Mouse (Mus musculus) forebrain, embryonic 14.5 days (tissue): ENCODE data around the gene Tmem190. TPM values are rescaled to one million over a fixed set of nuclear protein-coding genes. Genes with fewer than 3 reads are reported as not detected.

ENCODE experiments used
- ATAC-seq: fragments of 200-750 bp; cut with Nextera tagmentation; 2 replicates; pipeline ENCODE4 v1.8.0; 2017; ENCODE audit warnings: mild to moderate bottlenecking, moderate library complexity
- DNase-seq: peaks from one replicate; pipeline ENCODE4 v3.0.0-alpha.2; 2015; ENCODE audit warnings: low spot score
- H3K27ac ChIP-seq: fragments of 300-500 bp; sonication (generic); 2 replicates; pipeline ENCODE4 v1.5.1; 2014; ENCODE audit warnings: low read depth, mild to moderate bottlenecking, control low read depth, low read length, moderate library complexity
- H3K27me3 ChIP-seq: fragments of 300-500 bp; sonication (generic); replicated peaks from 2 replicates; pipeline ENCODE4 v1.6.1; 2014; ENCODE audit warnings: low read length, control low read depth, mixed read lengths; ENCODE audit not compliant: control insufficient read depth, insufficient read depth
- H3K36me3 ChIP-seq: fragments of 300-500 bp; sonication (generic); 2 replicates; pipeline ENCODE4 v1.6.1; 2014; ENCODE audit warnings: low read length, control low read depth; ENCODE audit not compliant: control insufficient read depth, insufficient read depth
- H3K4me1 ChIP-seq: fragments of 300-500 bp; sonication (generic); 2 replicates; pipeline ENCODE4 v1.6.1; 2014; ENCODE audit warnings: antibody characterized with exemption, low read length, control low read depth; ENCODE audit not compliant: control insufficient read depth, insufficient read depth
- H3K4me2 ChIP-seq: fragments of 300-500 bp; sonication (generic); 2 replicates; pipeline ENCODE4 v1.6.1; 2014; ENCODE audit warnings: mild to moderate bottlenecking, control low read depth, low read length
- H3K4me3 ChIP-seq: fragments of 300-500 bp; sonication (generic); 2 replicates; pipeline ENCODE4 v1.5.1; 2014; ENCODE audit warnings: low read depth, low read length, control low read depth
- H3K9ac ChIP-seq: fragments of 300-500 bp; sonication (generic); 2 replicates; pipeline ENCODE4 v1.6.1; 2014; ENCODE audit warnings: mild to moderate bottlenecking, low read length, control low read depth, moderate library complexity
- H3K9me3 ChIP-seq: fragments of 300-500 bp; sonication (generic); replicated peaks from 2 replicates; pipeline ENCODE4 v1.6.1; 2016; ENCODE audit warnings: low read length, control low read depth, mixed read lengths; ENCODE audit not compliant: control insufficient read depth
- WGBS: fragments of 180-500 bp; shearing (Covaris S2); extraction: QIAGEN DNeasy Blood & Tissue Kit; methylation state at CpG from one replicate; pipeline ENCODE4 v1.1.7; 2014; 5-methylcytosine and 5-hydroxymethylcytosine counted together
- polyA plus RNA-seq: library from polyadenylated mRNA; unstranded; fragments of >200 nt; fragmentation: Nextera tagmentation; extraction: Ambion mirVana; gene quantifications from 2 replicates; pipeline ENCODE4 v1.2.1, GENCODE M21; 2014

Gene Tmem190
- polyA plus RNA-seq, 1 experiment from 2014 or later = not detected

- Histone ChIP-seq H3K27ac (no peak overlapping the region), H3K9ac (no peak overlapping the region), H3K4me3 (no peak overlapping the region), H3K4me1 (peaks cover 21% of the 10 kb centered on the region), H3K27me3 (no peaks in the 10 kb centered on the region), H3K36me3 (peaks cover 28% of the 10 kb centered on the region), H3K4me2 (no peak overlapping the region), H3K9me3 (no peaks in the 10 kb centered on the region)
- no peak for ATAC-seq
- no peak for DNase-seq
- 71% methylated on average over 2 of the region's 2 CpGs for WGBS
Observed at GRCm38 (mm10) chr7:4743354-4743753, 39.4 kb upstream of the Tmem190 start.

GRCm38 (mm10) chr7:4744886-4745285, 37.9 kb upstream of the Tmem190 start:
- H3K4me1 ChIP-seq = peaks cover 13% of the 10 kb centered on the region
- no peak overlapping the region for H3K27ac ChIP-seq
- no peak overlapping the region for H3K4me2 ChIP-seq
- H3K27me3 ChIP-seq = no peaks in the 10 kb centered on the region
- H3K36me3 ChIP-seq = peaks cover 28% of the 10 kb centered on the region
- 88% methylated on average over 6 of the region's 6 CpGs for WGBS
- H3K9ac ChIP-seq = no peak overlapping the region
- DNase-seq = no peak
- H3K4me3 ChIP-seq = no peak overlapping the region
- ATAC-seq = no peak
- no peaks in the 10 kb centered on the region for H3K9me3 ChIP-seq

- DNase-seq (no peak), ATAC-seq (no peak)
- peaks cover 6% of the 10 kb centered on the region; the same call in 1 of the 2 replicates for H3K4me1 ChIP-seq
- no peak overlapping the region for H3K4me2 ChIP-seq
- H3K36me3 ChIP-seq = peaks cover 28% of the 10 kb centered on the region
- no peak overlapping the region for H3K27ac ChIP-seq
- WGBS = 87% methylated on average over 22 of the region's 22 CpGs
- H3K27me3 ChIP-seq = no peaks in the 10 kb centered on the region
- no peak overlapping the region for H3K4me3 ChIP-seq
- no peak overlapping the region for H3K9ac ChIP-seq
- no peaks in the 10 kb centered on the region for H3K9me3 ChIP-seq
Observed at GRCm38 (mm10) chr7:4746326-4746980, 36.3 kb upstream of the Tmem190 start.

GRCm38 (mm10) chr7:4747156-4747899, 35.4 kb upstream of the Tmem190 start:
- H3K27ac ChIP-seq = no peak overlapping the region
- H3K4me2 ChIP-seq = no peak overlapping the region
- 77% methylated on average over 9 of the region's 9 CpGs for WGBS
- H3K9ac ChIP-seq = no peak overlapping the region
- ATAC-seq = no peak
- peaks cover 28% of the 10 kb centered on the region for H3K36me3 ChIP-seq
- no peaks in the 10 kb centered on the region for H3K9me3 ChIP-seq
- no peaks in the 10 kb centered on the region for H3K27me3 ChIP-seq
- DNase-seq = no peak
- no peak overlapping the region for H3K4me3 ChIP-seq
- peaks cover 9% of the 10 kb centered on the region for H3K4me1 ChIP-seq

- Histone ChIP-seq H3K27ac (no peak overlapping the region), H3K4me3 (no peak overlapping the region), H3K4me2 (no peak overlapping the region), H3K4me1 (peaks cover 11% of the 10 kb centered on the region), H3K27me3 (no peaks in the 10 kb centered on the region), H3K9ac (no peak overlapping the region), H3K36me3 (peaks cover 28% of the 10 kb centered on the region), H3K9me3 (no peaks in the 10 kb centered on the region)
- ATAC-seq (no peak), DNase-seq (no peak)
- 83% methylated on average over 4 of the region's 4 CpGs for WGBS
Observed at GRCm38 (mm10) chr7:4748321-4748720, 34.4 kb upstream of the Tmem190 start.

GRCm38 (mm10) chr7:4749169-4749568, 33.6 kb upstream of the Tmem190 start:
- Histone ChIP-seq H3K27me3 (no peaks in the 10 kb centered on the region), H3K27ac (no peak overlapping the region), H3K4me2 (no peak overlapping the region), H3K4me1 (peaks cover 11% of the 10 kb centered on the region), H3K36me3 (peaks cover 28% of the 10 kb centered on the region), H3K9ac (no peak overlapping the region), H3K9me3 (no peaks in the 10 kb centered on the region), H3K4me3 (no peak overlapping the region)
- WGBS = 81% methylated on average over 2 of the region's 2 CpGs
- DNase-seq (no peak), ATAC-seq (no peak)

- 1% methylated on average over 30 of the region's 30 CpGs for WGBS
- Histone ChIP-seq H3K27me3 (no peaks in the 10 kb centered on the region), H3K36me3 (peaks cover 1% of the 10 kb centered on the region), H3K9ac (no peak overlapping the region), H3K4me3 (peak overlapping the region; percentile 11; the same call in 1 of the 2 replicates), H3K9me3 (no peaks in the 10 kb centered on the region), H3K4me2 (peak overlapping the region; percentile 39), H3K4me1 (peaks cover 11% of the 10 kb centered on the region), H3K27ac (no peak overlapping the region)
- ATAC-seq (peak; percentile 64), DNase-seq (peak; percentile 25)
Observed at GRCm38 (mm10) chr7:4751971-4752820, 30.5 kb upstream of the Tmem190 start.

GRCm38 (mm10) chr7:4752821-4753570, 29.7 kb upstream of the Tmem190 start, which contains the start of gene Cox6b2:
Gene Cox6b2 (minus strand): TSS chr7:4753094.
- Histone ChIP-seq H3K4me3 (peak within 1 kb of the TSS; percentile 11; the same call in 1 of the 2 replicates), H3K4me2 (peak within 1 kb of the TSS; percentile 39), H3K4me1 (peaks cover 11% of the 10 kb centered on the region), H3K9ac (no peak within 1 kb of the TSS), H3K27me3 (no peaks in the 10 kb centered on the region), H3K27ac (no peak within 1 kb of the TSS), H3K36me3 (no peaks in the 10 kb centered on the region; the same call in 1 of the 2 replicates), H3K9me3 (no peaks in the 10 kb centered on the region)
- ATAC-seq (peak; percentile 94), DNase-seq (peak; percentile 90)
- WGBS = 3% methylated on average over 24 of the region's 24 CpGs
